Mouse (Mus musculus): ENCODE results near the gene Slc35f6. TPM values are rescaled to one million over a fixed set of nuclear protein-coding genes. Genes with fewer than 3 reads are reported as not detected.

Slc35f6 gene
- polyA plus RNA-seq, 1 experiment from 2014 or later: 26.5 TPM

DNA sequence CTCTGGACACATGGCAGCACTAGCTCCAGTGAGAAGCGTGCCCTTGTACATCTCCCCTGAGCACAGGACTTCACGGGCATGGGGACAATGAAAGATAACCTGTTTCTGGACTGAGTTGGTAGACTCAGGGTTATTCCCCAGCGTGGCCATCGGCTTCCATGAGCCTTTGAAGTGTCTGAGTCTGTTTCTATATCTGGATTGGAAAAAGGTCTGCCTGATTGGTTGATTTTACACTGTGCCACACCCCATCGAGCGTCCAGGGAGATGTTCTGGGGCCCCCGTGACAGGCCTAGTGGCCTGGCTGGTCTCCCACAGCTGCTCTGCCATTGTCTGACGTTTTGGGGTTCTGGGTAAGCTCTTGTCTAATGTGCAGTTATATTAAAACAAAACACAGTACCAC is 7.3 kb downstream of the Slc35f6 start:
- ATAC-seq (ENCODE audit: low read depth) (no peak), DNase-seq (ENCODE audit: low spot score) (no peak)
- Histone ChIP-seq H3K4me3 (ENCODE audit: low read depth, low read length) (no peak overlapping the region), H3K27me3 (replicated peaks; ENCODE audit: control insufficient read depth, insufficient read depth, low read length) (no peaks in the 10 kb centered on the region), H3K9ac (ENCODE audit: low read depth, low read length) (no peak overlapping the region; the same call in 1 of the 2 replicates), H3K36me3 (ENCODE audit: control insufficient read depth, insufficient read depth, low read length) (peaks cover 47% of the 10 kb centered on the region), H3K9me3 (ENCODE audit: control insufficient read depth, low read length) (no peaks in the 10 kb centered on the region), H3K4me1 (ENCODE audit: control insufficient read depth, insufficient read depth, low read length) (no peaks in the 10 kb centered on the region), H3K4me2 (ENCODE audit: low read depth, low read length) (no peak overlapping the region), H3K27ac (replicated peaks; ENCODE audit: low read depth, low read length) (no peak overlapping the region)
- 88% methylated on average over 8 of the region's 8 CpGs for WGBS

DNA sequence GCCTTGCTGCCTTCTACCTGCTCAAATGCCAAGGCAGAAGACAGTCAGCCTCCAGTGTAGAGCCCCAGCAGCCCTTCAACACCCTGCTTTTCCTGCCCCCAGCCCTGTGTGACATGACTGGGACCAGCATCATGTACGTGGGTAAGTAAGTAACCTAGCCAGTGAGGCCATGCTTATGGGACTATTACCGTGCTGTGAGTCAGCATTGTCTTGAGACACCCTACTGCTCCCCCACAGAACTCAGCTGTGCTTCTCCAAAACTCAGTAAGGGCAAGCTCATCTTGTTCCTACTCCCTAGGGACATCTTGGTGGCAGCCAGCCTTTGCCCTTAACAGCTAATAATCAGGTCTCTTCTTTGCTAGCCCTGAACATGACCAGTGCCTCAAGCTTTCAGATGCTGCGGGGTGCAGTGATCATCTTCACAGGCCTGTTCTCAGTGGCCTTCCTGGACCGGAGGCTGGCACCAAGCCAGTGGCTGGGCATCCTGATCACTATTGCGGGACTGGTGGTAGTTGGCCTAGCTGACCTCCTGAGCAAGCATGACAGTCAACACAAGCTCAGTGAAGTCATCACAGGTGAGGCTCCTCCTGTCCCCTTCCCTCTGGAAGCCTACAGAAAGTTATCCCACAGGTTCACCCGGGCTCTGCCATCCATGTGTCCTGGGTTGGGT is 7.9 kb downstream of the Slc35f6 start:
- Histone ChIP-seq H3K4me3 (ENCODE audit: low read depth, low read length) (no peak overlapping the region), H3K9me3 (ENCODE audit: control insufficient read depth, low read length) (0 out of 2 replicates have a peak, but pooled peaks cover 2% of the 10 kb centered on the region), H3K4me1 (ENCODE audit: control insufficient read depth, insufficient read depth, low read length) (no peaks in the 10 kb centered on the region), H3K9ac (ENCODE audit: low read depth, low read length) (no peak overlapping the region), H3K4me2 (ENCODE audit: low read depth, low read length) (no peak overlapping the region), H3K27me3 (replicated peaks; ENCODE audit: control insufficient read depth, insufficient read depth, low read length) (no peaks in the 10 kb centered on the region), H3K27ac (replicated peaks; ENCODE audit: low read depth, low read length) (no peak overlapping the region), H3K36me3 (ENCODE audit: control insufficient read depth, insufficient read depth, low read length) (peaks cover 47% of the 10 kb centered on the region)
- no peak for DNase-seq (ENCODE audit: low spot score)
- ATAC-seq (ENCODE audit: low read depth): no peak
- 88% methylated on average over 6 of the region's 6 CpGs for WGBS

DNA sequence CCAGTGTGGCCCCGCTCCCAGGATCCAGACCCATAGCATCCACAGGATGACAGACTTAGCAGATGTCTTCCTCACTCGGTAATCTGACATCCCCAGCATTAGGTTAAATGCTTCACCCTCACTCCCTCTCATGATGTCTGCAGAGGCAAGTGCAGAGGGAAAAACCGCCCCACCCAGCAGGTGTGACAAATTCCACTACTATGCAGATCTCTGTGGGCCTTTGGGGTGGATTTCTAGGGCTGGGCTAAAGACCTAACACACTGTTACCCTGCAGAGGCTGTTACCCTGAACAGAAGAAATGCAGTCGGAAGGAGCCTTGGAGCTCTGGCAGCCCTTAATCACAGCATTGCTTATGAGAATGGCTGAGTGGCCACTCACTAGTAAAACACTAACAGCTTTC is 11.3 kb downstream of the Slc35f6 start:
- DNase-seq (ENCODE audit: low spot score) (no peak), ATAC-seq (ENCODE audit: low read depth) (no peak)
- Histone ChIP-seq H3K4me2 (ENCODE audit: low read depth, low read length) (no peak overlapping the region), H3K9me3 (ENCODE audit: control insufficient read depth, low read length) (0 out of 2 replicates have a peak, but pooled peaks cover 3% of the 10 kb centered on the region), H3K36me3 (ENCODE audit: control insufficient read depth, insufficient read depth, low read length) (peaks cover 35% of the 10 kb centered on the region), H3K4me1 (ENCODE audit: control insufficient read depth, insufficient read depth, low read length) (no peaks in the 10 kb centered on the region), H3K27me3 (replicated peaks; ENCODE audit: control insufficient read depth, insufficient read depth, low read length) (no peaks in the 10 kb centered on the region), H3K4me3 (ENCODE audit: low read depth, low read length) (no peak overlapping the region), H3K27ac (replicated peaks; ENCODE audit: low read depth, low read length) (no peak overlapping the region), H3K9ac (ENCODE audit: low read depth, low read length) (no peak overlapping the region)
- 76% methylated on average over 4 of the region's 4 CpGs for WGBS

DNA sequence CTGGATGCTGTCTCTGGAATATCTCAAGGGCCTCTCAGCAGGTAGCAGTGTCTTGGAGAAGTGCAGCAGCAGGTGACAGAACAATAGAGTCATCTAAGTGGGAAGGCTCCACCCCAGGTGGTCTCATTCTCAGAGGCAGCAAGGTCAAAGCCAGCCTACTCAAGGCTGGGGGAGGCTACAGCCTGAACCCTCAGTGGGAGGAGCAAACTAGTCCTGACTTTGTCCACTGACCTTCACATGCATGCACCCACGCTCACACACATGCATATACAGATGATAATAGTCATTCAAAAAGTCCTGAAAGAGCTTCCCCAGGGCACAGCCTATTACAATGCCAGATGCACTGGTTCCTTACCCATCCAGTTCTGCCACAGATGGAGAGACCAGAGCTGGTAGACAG is 12.5 kb downstream of the Slc35f6 start:
- ATAC-seq (ENCODE audit: low read depth): no peak
- WGBS: 93% methylated on average over 1 of the region's 1 CpGs
- Histone ChIP-seq H3K27ac (replicated peaks; ENCODE audit: low read depth, low read length) (no peak overlapping the region), H3K36me3 (ENCODE audit: control insufficient read depth, insufficient read depth, low read length) (peaks cover 28% of the 10 kb centered on the region), H3K27me3 (replicated peaks; ENCODE audit: control insufficient read depth, insufficient read depth, low read length) (no peaks in the 10 kb centered on the region), H3K4me2 (ENCODE audit: low read depth, low read length) (no peak overlapping the region), H3K4me3 (ENCODE audit: low read depth, low read length) (no peak overlapping the region), H3K4me1 (ENCODE audit: control insufficient read depth, insufficient read depth, low read length) (no peaks in the 10 kb centered on the region), H3K9me3 (ENCODE audit: control insufficient read depth, low read length) (0 out of 2 replicates have a peak, but pooled peaks cover 3% of the 10 kb centered on the region), H3K9ac (ENCODE audit: low read depth, low read length) (no peak overlapping the region)
- DNase-seq (ENCODE audit: low spot score): no peak

DNA sequence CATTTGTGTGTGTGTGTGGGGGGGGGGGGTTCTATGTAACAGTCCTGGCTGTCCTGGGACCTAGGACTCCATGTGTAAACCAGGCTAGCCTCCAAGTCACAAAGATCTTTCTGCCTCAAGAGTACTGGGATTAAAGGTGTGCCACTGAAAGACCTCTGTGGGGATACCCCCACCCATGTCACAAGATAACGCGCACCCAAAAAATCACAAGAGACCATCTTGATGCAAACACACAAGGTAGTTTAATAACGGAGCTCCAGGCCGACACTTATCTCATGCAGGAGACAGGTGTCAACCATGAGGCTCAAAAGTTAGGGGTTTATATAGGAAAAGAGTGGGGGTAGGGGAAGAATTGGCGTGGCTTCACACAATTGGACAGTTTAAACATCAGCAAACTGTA is 13.1 kb downstream of the Slc35f6 start:
- WGBS: 92% methylated on average over 5 of the region's 5 CpGs
- no peak overlapping the region for H3K4me2 ChIP-seq (ENCODE audit: low read depth, low read length)
- no peak overlapping the region for H3K27ac ChIP-seq (replicated peaks; ENCODE audit: low read depth, low read length)
- no peak for ATAC-seq (ENCODE audit: low read depth)
- no peaks in the 10 kb centered on the region for H3K27me3 ChIP-seq (replicated peaks; ENCODE audit: control insufficient read depth, insufficient read depth, low read length)
- H3K4me1 ChIP-seq (ENCODE audit: control insufficient read depth, insufficient read depth, low read length): no peaks in the 10 kb centered on the region
- 0 out of 2 replicates have a peak, but pooled peaks cover 3% of the 10 kb centered on the region for H3K9me3 ChIP-seq (ENCODE audit: control insufficient read depth, low read length)
- peaks cover 23% of the 10 kb centered on the region for H3K36me3 ChIP-seq (ENCODE audit: control insufficient read depth, insufficient read depth, low read length)
- no peak overlapping the region for H3K4me3 ChIP-seq (ENCODE audit: low read depth, low read length)
- DNase-seq (ENCODE audit: low spot score): no peak
- H3K9ac ChIP-seq (ENCODE audit: low read depth, low read length): no peak overlapping the region

DNA sequence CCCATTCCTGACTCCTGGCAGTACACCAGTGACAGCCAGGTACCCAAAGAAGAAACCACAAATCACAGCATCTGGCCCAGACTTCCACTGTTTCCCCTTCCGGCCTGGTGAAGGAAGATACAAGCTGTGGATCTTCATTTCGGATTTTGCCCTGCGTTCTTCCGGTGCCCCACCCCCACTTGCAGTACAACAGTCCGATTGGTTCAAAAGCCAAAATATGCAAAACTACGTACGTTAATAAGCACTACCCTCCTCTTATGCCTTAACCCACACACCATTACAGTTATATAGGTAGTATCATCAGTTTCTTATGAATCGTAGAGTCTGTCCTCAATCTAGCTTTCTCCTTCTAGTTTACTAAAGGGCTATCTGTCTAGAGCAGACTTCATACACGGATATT is 17.6 kb downstream of the Slc35f6 start:
- Histone ChIP-seq H3K4me1 (ENCODE audit: control insufficient read depth, insufficient read depth, low read length) (peaks cover 19% of the 10 kb centered on the region), H3K4me3 (ENCODE audit: low read depth, low read length) (no peak overlapping the region), H3K27me3 (replicated peaks; ENCODE audit: control insufficient read depth, insufficient read depth, low read length) (no peaks in the 10 kb centered on the region), H3K27ac (replicated peaks; ENCODE audit: low read depth, low read length) (no peak overlapping the region), H3K4me2 (ENCODE audit: low read depth, low read length) (no peak overlapping the region), H3K36me3 (ENCODE audit: control insufficient read depth, insufficient read depth, low read length) (peaks cover 7% of the 10 kb centered on the region; the same call in 1 of the 2 replicates), H3K9ac (ENCODE audit: low read depth, low read length) (no peak overlapping the region), H3K9me3 (ENCODE audit: control insufficient read depth, low read length) (0 out of 2 replicates have a peak, but pooled peaks cover 3% of the 10 kb centered on the region)
- ATAC-seq (ENCODE audit: low read depth): no peak
- no peak for DNase-seq (ENCODE audit: low spot score)
- WGBS: 89% methylated on average over 9 of the region's 9 CpGs

DNA sequence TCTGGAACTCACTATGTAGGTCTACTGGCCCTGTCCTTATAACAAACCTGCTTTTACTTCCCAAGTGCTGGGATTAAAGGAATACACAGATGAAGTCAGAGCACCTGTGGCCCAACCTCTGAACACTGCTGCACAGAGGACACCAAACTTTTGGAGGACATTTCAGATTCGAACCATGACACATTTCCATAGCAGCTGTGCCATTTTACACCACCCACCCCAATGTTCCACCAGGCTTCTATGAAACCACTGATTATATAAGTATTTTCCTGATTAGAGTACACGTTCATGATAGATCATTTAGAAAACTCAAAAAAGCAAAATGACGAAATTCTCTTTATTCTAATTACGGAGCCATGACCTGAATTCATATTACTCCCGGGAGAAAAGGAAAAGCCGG is 18.2 kb downstream of the Slc35f6 start:
- Histone ChIP-seq H3K4me1 (ENCODE audit: control insufficient read depth, insufficient read depth, low read length) (peaks cover 19% of the 10 kb centered on the region), H3K4me3 (ENCODE audit: low read depth, low read length) (peak overlapping the region; percentile 93), H3K9ac (ENCODE audit: low read depth, low read length) (peak overlapping the region; percentile 72), H3K4me2 (ENCODE audit: low read depth, low read length) (peak overlapping the region; percentile 84), H3K27me3 (replicated peaks; ENCODE audit: control insufficient read depth, insufficient read depth, low read length) (no peaks in the 10 kb centered on the region), H3K36me3 (ENCODE audit: control insufficient read depth, insufficient read depth, low read length) (peaks cover 11% of the 10 kb centered on the region; the same call in 1 of the 2 replicates), H3K27ac (replicated peaks; ENCODE audit: low read depth, low read length) (peak overlapping the region; percentile 84), H3K9me3 (ENCODE audit: control insufficient read depth, low read length) (no peaks in the 10 kb centered on the region)
- DNase-seq (ENCODE audit: low spot score) (no peak), ATAC-seq (ENCODE audit: low read depth) (no peak)
- WGBS: 51% methylated on average over 6 of the region's 6 CpGs

DNA sequence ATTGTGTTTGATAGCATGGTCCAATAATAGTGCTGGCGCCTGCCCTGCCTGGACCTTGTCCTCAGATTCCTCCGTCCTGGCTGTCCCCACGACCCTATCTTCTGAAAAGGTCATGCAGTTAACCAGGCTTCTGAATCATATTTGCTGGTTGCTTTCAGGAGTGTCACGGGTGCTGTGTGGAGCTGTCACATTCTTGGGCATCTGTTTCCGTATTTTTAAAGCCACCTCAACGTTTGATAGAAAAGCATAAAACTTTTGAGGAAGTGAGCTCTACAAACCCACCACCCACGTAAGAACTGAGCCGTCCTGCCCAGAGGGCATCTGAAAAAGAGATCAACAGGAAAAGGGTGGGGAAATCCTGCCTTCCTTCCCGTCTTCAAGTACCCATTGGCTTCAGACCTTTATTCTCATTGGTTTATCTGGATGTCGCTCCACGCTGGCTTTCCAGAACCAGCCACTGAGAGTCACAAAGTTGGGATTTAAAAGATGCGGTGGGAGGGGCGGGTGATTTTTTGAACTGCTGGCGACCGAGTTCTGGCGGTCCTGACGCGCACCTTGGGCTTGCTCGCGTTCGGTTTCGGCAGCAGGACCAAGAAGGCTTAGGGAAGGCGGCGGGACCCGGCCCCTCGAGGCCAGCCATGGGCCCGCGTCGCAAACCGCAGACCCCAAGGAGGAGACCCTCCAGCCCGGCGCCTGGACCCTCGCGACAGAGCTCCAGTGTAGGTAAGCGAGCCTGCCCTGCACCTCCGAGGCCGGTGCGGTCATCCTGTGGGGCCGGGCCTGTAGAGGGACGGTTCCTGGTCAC is 18.9 kb downstream of the Slc35f6 start, which contains the start of gene Cenpa:
Gene Cenpa (plus strand): TSS at position 387 of the 805 bp plus-strand sequence.
- Histone ChIP-seq H3K9me3 (ENCODE audit: control insufficient read depth, low read length) (no peaks in the 10 kb centered on the region), H3K4me2 (ENCODE audit: low read depth, low read length) (peak within 1 kb of the TSS; percentile 84), H3K4me3 (ENCODE audit: low read depth, low read length) (peak within 1 kb of the TSS; percentile 93), H3K27ac (replicated peaks; ENCODE audit: low read depth, low read length) (peak within 1 kb of the TSS; percentile 84), H3K9ac (ENCODE audit: low read depth, low read length) (peak within 1 kb of the TSS; percentile 87), H3K27me3 (replicated peaks; ENCODE audit: control insufficient read depth, insufficient read depth, low read length) (no peaks in the 10 kb centered on the region), H3K4me1 (ENCODE audit: control insufficient read depth, insufficient read depth, low read length) (peaks cover 19% of the 10 kb centered on the region), H3K36me3 (ENCODE audit: control insufficient read depth, insufficient read depth, low read length) (peaks cover 18% of the 10 kb centered on the region; the same call in 1 of the 2 replicates)
- WGBS: under 1% methylated on average over 30 of the region's 40 CpGs
- DNase-seq (ENCODE audit: low spot score): peak; percentile 98
- peak; percentile 96 for ATAC-seq (ENCODE audit: low read depth)
